Mouse (Mus musculus): ENCODE measurements at regions not wholly inside any gene's neighbourhood (a gene's known extent, or its start where the extent isn't known, plus 50 kb on each side); places are given as distances from the start of the nearest gene placed in this dataset.

GRCm38 (mm10) chr10:68673102-68673872, 50.2 kb upstream of the Tmem26 start:
- no peak for TF ChIP-seq CTCF (IDR thresholded peaks at IDR 0.05)
- Histone ChIP-seq H3K27ac (no peak overlapping the region), H3K4me3 (no peak overlapping the region)
- no peak for DNase-seq
- intact Hi-C loops (cut with DNase I), result no loop called here

All from gastrocnemius, adult 2 months (tissue).